Mouse (Mus musculus) embryonic fibroblast, embryonic 13.5 days (primary cell): ENCODE measurements around the gene Tmub1.

ENCODE experiments used
- CTCF ChIP-seq: IDR thresholded peaks from 2 replicates; pipeline ENCODE4 v1.5.1; 2011; ENCODE audit warnings: mild to moderate bottlenecking, control low read depth, low read length, moderate library complexity, borderline replicate concordance; ENCODE audit not compliant: insufficient read depth
- POLR2A ChIP-seq: IDR thresholded peaks from 2 replicates; pipeline ENCODE4 v1.6.1; 2011; ENCODE audit warnings: low read depth, mild to moderate bottlenecking, control low read depth, low read length, moderate library complexity

DNA sequence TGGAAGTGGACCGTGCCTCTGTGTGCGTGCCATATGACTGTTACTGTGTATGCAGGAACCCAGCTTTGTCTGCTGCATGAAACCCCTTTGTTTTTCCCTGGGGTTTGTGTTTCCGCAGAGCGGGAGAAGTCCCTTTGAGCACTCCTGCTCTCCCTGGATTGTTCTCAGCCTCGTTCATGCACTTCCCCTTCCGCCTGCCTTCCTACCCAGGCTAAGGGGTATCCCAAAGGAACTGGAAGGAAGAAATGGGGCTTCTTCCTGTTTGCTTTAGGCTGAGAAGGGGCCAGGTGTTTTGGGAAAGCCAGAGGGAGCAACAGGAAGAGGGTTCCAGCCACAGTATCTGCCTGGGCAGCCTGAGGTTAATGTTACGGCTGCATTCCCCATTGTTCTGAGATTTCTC lies 8.0 kb upstream of the Tmub1 start:
- TF ChIP-seq CTCF (no peak), POLR2A (no peak)
